Comparison of ENCODE assay signal across 42 mouse cellular contexts in the genomic region with DNA sequence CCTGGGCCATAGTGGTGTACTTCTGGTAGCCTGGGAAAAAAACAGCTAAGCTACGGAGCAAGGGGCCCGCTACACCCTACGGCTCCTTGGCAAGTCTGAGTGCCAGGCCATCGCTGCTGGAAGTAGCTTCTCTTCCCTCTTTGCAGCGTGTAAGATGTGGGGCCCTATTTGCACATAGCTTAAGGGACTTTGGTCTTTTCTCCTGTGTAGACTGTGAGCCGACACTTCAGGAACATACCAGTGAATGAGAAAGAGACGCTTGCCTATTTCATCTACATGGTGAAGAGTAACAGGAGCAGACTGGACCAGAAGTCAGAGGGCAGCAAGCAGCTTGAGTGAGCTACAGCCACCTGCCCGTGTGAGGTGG. TPM values are rescaled to one million over a fixed set of nuclear protein-coding genes. Genes with fewer than 3 reads are reported as not detected.
"Had no signal": no experiment of that assay in that cellular context is flagged by ENCODE, and none has a peak within 500 bp of the region (broad histone marks: within the 10 kb centered on the region; RNA-seq: fewer than 3 reads in every experiment).

No protein-coding gene starts in this region.

- H3K27ac ChIP-seq: limb, embryonic 10.5 days; limb, embryonic 12.5 days; limb, embryonic 13.5 days; limb, embryonic 15.5 days; liver, embryonic 12.5 days; liver, embryonic 13.5 days; liver, embryonic 14.5 days; liver, embryonic 15.5 days; lung, embryonic 15.5 days; macrophage; midbrain, embryonic 10.5 days; midbrain, embryonic 12.5 days; midbrain, embryonic 13.5 days; midbrain, embryonic 15.5 days; neural tube, embryonic 12.5 days had no signal

- H3K27me3 ChIP-seq: limb, embryonic 13.5 days; limb, embryonic 15.5 days; liver, embryonic 12.5 days; liver, embryonic 13.5 days; lung, embryonic 15.5 days; megakaryocyte, embryonic 14.5 days; midbrain, embryonic 12.5 days; midbrain, embryonic 13.5 days; midbrain, embryonic 15.5 days; neural tube, embryonic 12.5 days had no signal

- H3K4me3 ChIP-seq: limb, embryonic 10.5 days; limb, embryonic 12.5 days; limb, embryonic 13.5 days; limb, embryonic 15.5 days; liver, embryonic 12.5 days; liver, embryonic 13.5 days; liver, embryonic 15.5 days; lung, embryonic 15.5 days; megakaryocyte, embryonic 14.5 days; midbrain, embryonic 10.5 days; midbrain, embryonic 12.5 days; midbrain, embryonic 13.5 days; midbrain, embryonic 15.5 days; myocyte; neural tube, embryonic 12.5 days had no signal

- H3K9me3 ChIP-seq: limb, embryonic 10.5 days; limb, embryonic 12.5 days; limb, embryonic 13.5 days; limb, embryonic 15.5 days; liver, embryonic 12.5 days; liver, embryonic 13.5 days; liver, embryonic 15.5 days; lung, embryonic 15.5 days; megakaryocyte, embryonic 14.5 days; midbrain, embryonic 10.5 days; midbrain, embryonic 12.5 days; midbrain, embryonic 13.5 days; midbrain, embryonic 15.5 days; neural tube, embryonic 12.5 days had no signal

- DNase-seq: left cerebral cortex, postnatal 4 days; liver; liver, embryonic 13.5 days; liver, postnatal 0 days; lung, adult 18-20 months; lung, adult 2 months; lung, postnatal 10 days; lung, postnatal 14 days; lung, postnatal 36 days; lung, postnatal 4 days; midbrain, embryonic 14.5 days had no signal

- ATAC-seq: liver, embryonic 12.5 days; liver, postnatal 0 days; lung, postnatal 0 days; midbrain, embryonic 13.5 days; midbrain, embryonic 15.5 days; midbrain, embryonic 16.5 days had no signal

- H3K9ac ChIP-seq: limb, embryonic 12.5 days; limb, embryonic 13.5 days; limb, embryonic 15.5 days; liver, embryonic 12.5 days; liver, embryonic 13.5 days; liver, embryonic 14.5 days; liver, embryonic 15.5 days; liver, postnatal 0 days; lung, embryonic 14.5 days; lung, embryonic 15.5 days; midbrain, embryonic 12.5 days; midbrain, embryonic 13.5 days; midbrain, embryonic 15.5 days; neural tube, embryonic 12.5 days had no signal

- H3K4me2 ChIP-seq: limb, embryonic 12.5 days; limb, embryonic 13.5 days; limb, embryonic 15.5 days; liver, embryonic 11.5 days; liver, embryonic 12.5 days; liver, embryonic 13.5 days; liver, embryonic 15.5 days; lung, embryonic 14.5 days; lung, embryonic 15.5 days; midbrain, embryonic 11.5 days; midbrain, embryonic 12.5 days; midbrain, embryonic 13.5 days; midbrain, embryonic 15.5 days; neural tube, embryonic 12.5 days had no signal

- H3K4me1 ChIP-seq: limb, embryonic 12.5 days; limb, embryonic 13.5 days; limb, embryonic 15.5 days; midbrain, embryonic 12.5 days; midbrain, embryonic 15.5 days; neural tube, embryonic 12.5 days had no signal

RNA-seq across cellular contexts. Expression of a gene that starts 22.9 kb away (rescaled TPM):
- total RNA-seq: left cerebral cortex, postnatal 10 days; left cerebral cortex, postnatal 14 days; left cerebral cortex, postnatal 25 days; left cerebral cortex, postnatal 36 days; left cerebral cortex, postnatal 4 days; liver, adult 2 months; megakaryocyte progenitor cell, adult 5-6 weeks; megakaryocyte, adult 5-6 weeks; megakaryocyte-erythroid progenitor cell, adult 5-6 weeks; midbrain, postnatal 0 days; monocyte, adult 5-6 weeks had no signal
- polyA plus RNA-seq: liver, adult 2 months; lung, adult 2 months; lung, embryonic 14.5 days; lung, postnatal 0 days; macrophage; midbrain, embryonic 10.5 days; midbrain, embryonic 11.5 days; midbrain, embryonic 12.5 days; midbrain, embryonic 13.5 days; midbrain, embryonic 14.5 days; midbrain, embryonic 15.5 days; midbrain, embryonic 16.5 days; midbrain, postnatal 0 days; myocyte had no signal
